Mouse (Mus musculus) hindbrain, postnatal 0 days (tissue): ENCODE results near the gene Mical3. TPM values are rescaled to one million over a fixed set of nuclear protein-coding genes. Genes with fewer than 3 reads are reported as not detected.

Experiments
- ATAC-seq: fragments of 200-750 bp; cut with Nextera tagmentation; 2 replicates; pipeline ENCODE4 v1.8.0; 2017; ENCODE audit warnings: mild to moderate bottlenecking, moderate TSS enrichment, moderate library complexity
- DNase-seq: peaks from one replicate; pipeline ENCODE4 v3.0.0-alpha.2; 2015; ENCODE audit warnings: low spot score
- H3K27ac ChIP-seq: fragments of 300-500 bp; sonication (generic); 2 replicates; pipeline ENCODE4 v1.5.1; 2014; ENCODE audit warnings: mild to moderate bottlenecking
- H3K27me3 ChIP-seq: fragments of 300-500 bp; sonication (generic); 2 replicates; pipeline ENCODE4 v1.6.1; 2014; ENCODE audit warnings: low read length, mixed read lengths; ENCODE audit not compliant: insufficient read depth
- H3K36me3 ChIP-seq: fragments of 300-500 bp; sonication (generic); 2 replicates; pipeline ENCODE4 v1.6.1; 2014; ENCODE audit warnings: low read length, mixed read lengths; ENCODE audit not compliant: insufficient read depth
- H3K4me1 ChIP-seq: fragments of 300-500 bp; sonication (generic); 2 replicates; pipeline ENCODE4 v1.6.1; 2014; ENCODE audit warnings: antibody characterized with exemption, low read length, mixed read lengths; ENCODE audit not compliant: insufficient read depth
- H3K4me2 ChIP-seq: fragments of 300-500 bp; sonication (generic); 2 replicates; pipeline ENCODE4 v1.6.1; 2014; ENCODE audit warnings: low read depth, mild to moderate bottlenecking, low read length, moderate library complexity, mixed read lengths
- H3K4me3 ChIP-seq: fragments of 300-500 bp; sonication (generic); 2 replicates; pipeline ENCODE4 v1.5.1; 2014; ENCODE audit warnings: low read length
- H3K9ac ChIP-seq: fragments of 300-500 bp; sonication (generic); replicated peaks from 2 replicates; pipeline ENCODE4 v1.6.1; 2014; ENCODE audit warnings: mild to moderate bottlenecking, low read length, moderate library complexity, mixed read lengths
- H3K9me3 ChIP-seq: fragments of 300-500 bp; sonication (generic); 2 replicates; pipeline ENCODE4 v1.6.1; 2016; ENCODE audit warnings: low read length, mixed read lengths
- CTCF ChIP-seq: IDR thresholded peaks from 2 replicates; pipeline ENCODE4 v1.5.1; 2016; ENCODE audit warnings: antibody characterized with exemption, control low read depth, low read depth
- WGBS: fragments of 180-500 bp; shearing (Covaris S2); extraction: QIAGEN DNeasy Blood & Tissue Kit; methylation state at CpG from one replicate; pipeline ENCODE4 v1.1.7; 2014; 5-methylcytosine and 5-hydroxymethylcytosine counted together
- polyA plus RNA-seq: library from polyadenylated mRNA; unstranded; fragments of >200 nt; fragmentation: Nextera tagmentation; extraction: Ambion mirVana; gene quantifications from 2 replicates; pipeline ENCODE4 v1.2.1, GENCODE M21; 2015
- total RNA-seq: library from RNA; depleted of rRNA; stranded (reverse); fragments of >200 nt; gene quantifications from 2 replicates; pipeline ENCODE4 v1.2.3, GENCODE M21; 2014

Mical3 gene
- total and polyA plus RNA-seq, 2 experiments from 2014 or later: 19.3 to 60.2 TPM

GRCm38 (mm10) chr6:121028514-121028913 lies 102.3 kb downstream of the Mical3 start:
- H3K36me3 ChIP-seq: peaks cover 61% of the 10 kb centered on the region
- peaks cover 8% of the 10 kb centered on the region; the same call in 1 of the 2 replicates for H3K4me1 ChIP-seq
- H3K9ac ChIP-seq: no peak overlapping the region
- no peaks in the 10 kb centered on the region for H3K27me3 ChIP-seq
- no peak for TF ChIP-seq CTCF
- no peak for DNase-seq
- 88% methylated on average over 8 of the region's 8 CpGs for whole genome bisulfite sequencing
- no peak overlapping the region for H3K4me2 ChIP-seq
- no peak for ATAC-seq
- no peak overlapping the region for H3K27ac ChIP-seq
- no peak overlapping the region for H3K4me3 ChIP-seq
- no peaks in the 10 kb centered on the region for H3K9me3 ChIP-seq

- no peaks in the 10 kb centered on the region for H3K27me3 ChIP-seq
- H3K4me1 ChIP-seq: peaks cover 8% of the 10 kb centered on the region; the same call in 1 of the 2 replicates
- ATAC-seq: no peak
- 0 out of 2 replicates have a peak overlapping the region, but pooled peaks have one; percentile 13 for H3K9ac ChIP-seq
- H3K36me3 ChIP-seq: peaks cover 56% of the 10 kb centered on the region
- WGBS: 32% methylated on average over 5 of the region's 5 CpGs
- TF ChIP-seq CTCF: no peak
- H3K4me2 ChIP-seq: no peak overlapping the region
- H3K9me3 ChIP-seq: no peaks in the 10 kb centered on the region
- peak; percentile 62 for DNase-seq
- no peak overlapping the region for H3K27ac ChIP-seq
- no peak overlapping the region for H3K4me3 ChIP-seq
Measured at GRCm38 (mm10) chr6:121027314-121027713, 103.5 kb downstream of the Mical3 start.

- no peak overlapping the region for H3K9ac ChIP-seq
- H3K36me3 ChIP-seq: peaks cover 56% of the 10 kb centered on the region
- H3K27me3 ChIP-seq: no peaks in the 10 kb centered on the region
- WGBS: 31% methylated on average over 7 of the region's 7 CpGs
- H3K4me1 ChIP-seq: peaks cover 8% of the 10 kb centered on the region; the same call in 1 of the 2 replicates
- no peaks in the 10 kb centered on the region for H3K9me3 ChIP-seq
- TF ChIP-seq CTCF: no peak
- H3K4me3 ChIP-seq: no peak overlapping the region
- ATAC-seq (no peak), DNase-seq (peak; percentile 37)
- H3K4me2 ChIP-seq: no peak overlapping the region
- H3K27ac ChIP-seq: no peak overlapping the region
Measured at GRCm38 (mm10) chr6:121026866-121027265, 103.9 kb downstream of the Mical3 start.

GRCm38 (mm10) chr6:121026019-121026584 lies 104.7 kb downstream of the Mical3 start:
- Histone ChIP-seq H3K4me1 (peaks cover 8% of the 10 kb centered on the region; the same call in 1 of the 2 replicates), H3K36me3 (peaks cover 58% of the 10 kb centered on the region), H3K27me3 (no peaks in the 10 kb centered on the region), H3K4me3 (no peak overlapping the region), H3K9me3 (no peaks in the 10 kb centered on the region), H3K27ac (no peak overlapping the region), H3K9ac (no peak overlapping the region), H3K4me2 (no peak overlapping the region)
- 44% methylated on average over 10 of the region's 10 CpGs for WGBS
- DNase-seq (no peak), ATAC-seq (no peak)
- no peak for TF ChIP-seq CTCF

GRCm38 (mm10) chr6:121018147-121018546 lies 112.7 kb downstream of the Mical3 start:
- peaks cover 36% of the 10 kb centered on the region for H3K36me3 ChIP-seq
- no peaks in the 10 kb centered on the region for H3K4me1 ChIP-seq
- 93% methylated on average over 4 of the region's 4 CpGs for WGBS
- no peaks in the 10 kb centered on the region for H3K9me3 ChIP-seq
- TF ChIP-seq CTCF: no peak
- ATAC-seq (no peak), DNase-seq (no peak)
- H3K4me2 ChIP-seq: no peak overlapping the region
- H3K9ac ChIP-seq: no peak overlapping the region
- no peaks in the 10 kb centered on the region for H3K27me3 ChIP-seq
- no peak overlapping the region for H3K4me3 ChIP-seq
- H3K27ac ChIP-seq: no peak overlapping the region

- DNase-seq: no peak
- H3K4me2 ChIP-seq: no peak overlapping the region
- peaks cover 39% of the 10 kb centered on the region for H3K36me3 ChIP-seq
- ATAC-seq: no peak
- no peak overlapping the region for H3K9ac ChIP-seq
- 76% methylated on average over 12 of the region's 12 CpGs for WGBS
- TF ChIP-seq CTCF: no peak
- H3K4me3 ChIP-seq: no peak overlapping the region
- H3K4me1 ChIP-seq: no peaks in the 10 kb centered on the region
- H3K9me3 ChIP-seq: no peaks in the 10 kb centered on the region
- no peaks in the 10 kb centered on the region for H3K27me3 ChIP-seq
- no peak overlapping the region for H3K27ac ChIP-seq
Measured at GRCm38 (mm10) chr6:121017436-121018031, 113.3 kb downstream of the Mical3 start.

GRCm38 (mm10) chr6:121016097-121016496 lies 114.7 kb downstream of the Mical3 start:
- 75% methylated on average over 5 of the region's 5 CpGs for WGBS
- H3K36me3 ChIP-seq: peaks cover 35% of the 10 kb centered on the region
- no peak for ATAC-seq

More at GRCm38 (mm10) chr6:121016097-121016496, 114.7 kb downstream of the Mical3 start:
- Histone ChIP-seq H3K9ac (no peak overlapping the region), H3K27ac (no peak overlapping the region), H3K4me3 (no peak overlapping the region), H3K9me3 (no peaks in the 10 kb centered on the region), H3K27me3 (no peaks in the 10 kb centered on the region), H3K4me1 (no peaks in the 10 kb centered on the region), H3K4me2 (no peak overlapping the region)
- no peak for DNase-seq
- no peak for TF ChIP-seq CTCF
